Mouse (Mus musculus) myocyte (in vitro differentiated cells): Measurements from ENCODE around the gene Ank3. TPM values are rescaled to one million over a fixed set of nuclear protein-coding genes. Genes with fewer than 3 reads are reported as not detected.

Experiments
- H3K27me3 ChIP-seq: one replicate; pipeline ENCODE4 v1.6.1; 2011; ENCODE audit not compliant: control insufficient read depth, insufficient read depth, insufficient read length
- H3K36me3 ChIP-seq: one replicate; pipeline ENCODE4 v1.6.1; 2011; ENCODE audit not compliant: control insufficient read depth, insufficient read depth
- H3K4me2 ChIP-seq: one replicate; pipeline ENCODE4 v1.6.1; 2011; ENCODE audit warnings: low read depth, control low read depth
- H3K4me3 ChIP-seq: one replicate; pipeline ENCODE4 v1.5.1; 2011; ENCODE audit warnings: mild to moderate bottlenecking, control low read depth, moderate library complexity
- H3K79me2 ChIP-seq: one replicate; pipeline ENCODE4 v1.6.1; 2011; ENCODE audit not compliant: control insufficient read depth, insufficient read depth
- H3ac ChIP-seq: one replicate; pipeline ENCODE4 v1.6.1; 2011; ENCODE audit not compliant: control insufficient read depth, insufficient read length
- CEBPB ChIP-seq: IDR thresholded peaks from 2 replicates; pipeline ENCODE4 v1.6.1; 2011; ENCODE audit warnings: mild to moderate bottlenecking, moderate library complexity; ENCODE audit not compliant: poor library complexity, insufficient read depth, severe bottlenecking
- E2F4 ChIP-seq: IDR thresholded peaks from one replicate; pipeline ENCODE4 v1.6.1; 2011; ENCODE audit warnings: mild to moderate bottlenecking, control low read depth, moderate library complexity; ENCODE audit not compliant: insufficient read depth
- MAX ChIP-seq: IDR thresholded peaks from one replicate; pipeline ENCODE4 v1.6.1; 2011; ENCODE audit warnings: low read depth, mild to moderate bottlenecking, control low read depth
- MYOD1 ChIP-seq, 3 experiments: IDR thresholded peaks; one replicate each; pipeline ENCODE4 v1.6.1; 2011; ENCODE audit warnings: control low read depth in 2 of 3, low read depth in 2 of 3, mild to moderate bottlenecking in 2 of 3, moderate library complexity in 1 of 3; ENCODE audit not compliant: insufficient read length in 2 of 3, control insufficient read depth in 1 of 3
- MYOG ChIP-seq, 3 experiments: IDR thresholded peaks; one replicate each; pipeline ENCODE4 v1.6.1; 2011; ENCODE audit warnings: control low read depth in 2 of 3, low read depth in 2 of 3, mild to moderate bottlenecking in 2 of 3; ENCODE audit not compliant: insufficient read length in 2 of 3, control insufficient read depth in 1 of 3, insufficient read depth in 1 of 3
- POLR2A ChIP-seq: IDR thresholded peaks from one replicate; pipeline ENCODE4 v1.6.1; 2011; ENCODE audit warnings: low read depth, mild to moderate bottlenecking, control low read depth, moderate library complexity; ENCODE audit not compliant: insufficient read length
- POLR2AphosphoS2 ChIP-seq: IDR thresholded peaks from one replicate; pipeline ENCODE4 v1.6.1; 2011; ENCODE audit warnings: low read depth, control low read depth; ENCODE audit not compliant: insufficient read length
- REST ChIP-seq: IDR thresholded peaks from one replicate; pipeline ENCODE4 v1.6.1; 2011; ENCODE audit warnings: mild to moderate bottlenecking, control low read depth, moderate library complexity; ENCODE audit not compliant: insufficient read depth, insufficient read length
- SRF ChIP-seq: IDR thresholded peaks from one replicate; pipeline ENCODE4 v1.6.1; 2011; ENCODE audit warnings: low read depth; ENCODE audit not compliant: control insufficient read depth, insufficient read length
- TCF12 ChIP-seq: IDR thresholded peaks from one replicate; pipeline ENCODE4 v1.6.1; 2011; ENCODE audit warnings: mild to moderate bottlenecking, control low read depth; ENCODE audit not compliant: poor library complexity, insufficient read depth, severe bottlenecking
- TCF3 ChIP-seq: IDR thresholded peaks from one replicate; pipeline ENCODE4 v1.6.1; 2011; ENCODE audit warnings: low read depth, control low read depth; ENCODE audit not compliant: insufficient read length
- USF1 ChIP-seq: IDR thresholded peaks from one replicate; pipeline ENCODE4 v1.6.1; 2011; ENCODE audit warnings: low read depth, mild to moderate bottlenecking, control low read depth, moderate library complexity
- polyA plus RNA-seq: library from polyadenylated mRNA; unstranded; fragments of >200 nt; fragmentation: generic; extraction: Trizol; gene quantifications from one replicate; pipeline ENCODE4 v1.2.1, GENCODE M21; 2012; ENCODE audit warnings: missing spikeins

Gene Ank3
- polyA plus RNA-seq, 1 experiment: 5.5 TPM

DNA sequence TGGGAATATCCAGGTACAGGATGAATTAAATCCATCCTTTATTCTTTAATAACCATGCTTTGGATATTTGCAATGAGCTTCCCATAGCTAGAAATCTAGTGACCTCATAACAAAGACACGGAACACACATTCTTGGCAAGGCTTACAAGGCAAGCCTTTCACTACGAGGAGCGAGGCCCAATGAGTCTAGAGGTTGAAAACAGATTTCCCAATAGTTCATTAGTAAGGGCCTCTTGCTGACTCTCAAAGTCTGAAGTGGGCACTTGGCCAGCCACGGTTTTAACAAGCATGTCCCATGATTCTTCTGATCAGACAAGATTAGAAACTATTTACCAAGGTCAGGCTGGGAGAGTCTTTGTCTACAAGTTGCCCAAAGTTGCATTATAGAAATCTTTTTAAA lies 436.1 kb downstream of the Ank3 start:
- no peak overlapping the region for H3K4me3 ChIP-seq
- no peak overlapping the region for H3ac ChIP-seq
- no peaks in the 10 kb centered on the region for H3K27me3 ChIP-seq
- no peaks in the 10 kb centered on the region for H3K79me2 ChIP-seq
- TF ChIP-seq TCF3 (no peak), MYOG (IDR thresholded peaks at IDR 0.05; ENCODE audit: control insufficient read depth in 1 of 3, insufficient read depth in 1 of 3, insufficient read length in 2 of 3, low read depth in 2 of 3) (no peak), POLR2A (no peak), CEBPB (no peak), SRF (no peak), MAX (no peak), POLR2AphosphoS2 (no peak)
- no peaks in the 10 kb centered on the region for H3K36me3 ChIP-seq
- H3K4me2 ChIP-seq: no peak overlapping the region

DNA sequence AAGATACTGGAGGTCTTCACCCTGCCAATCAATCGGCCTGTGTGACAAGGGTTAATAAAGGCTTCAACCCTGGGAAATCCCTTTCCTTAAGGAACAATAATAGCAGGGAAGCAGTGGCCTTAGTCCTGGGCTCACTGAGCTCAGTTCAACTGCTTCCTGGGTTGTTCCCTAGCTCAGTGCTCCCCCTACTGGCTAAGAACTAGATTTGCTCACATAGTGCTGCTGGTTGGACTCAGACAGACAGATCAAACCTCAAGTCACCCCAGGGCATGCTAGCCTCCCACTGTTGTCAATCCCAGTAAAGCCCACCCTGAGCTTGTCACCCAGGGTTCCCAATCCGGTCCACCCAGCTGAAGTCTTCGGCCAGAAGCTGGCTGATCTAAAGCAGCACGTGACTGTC lies 447.2 kb downstream of the Ank3 start:
- H3K4me3 ChIP-seq: no peak overlapping the region
- no peaks in the 10 kb centered on the region for H3K79me2 ChIP-seq
- H3K36me3 ChIP-seq: no peaks in the 10 kb centered on the region
- no peak overlapping the region for H3ac ChIP-seq
- no peak for TF ChIP-seq SRF
- TF ChIP-seq E2F4: no peak
- no peak for TF ChIP-seq MYOG (IDR thresholded peaks at IDR 0.05; ENCODE audit: control insufficient read depth in 1 of 3, insufficient read depth in 1 of 3, insufficient read length in 2 of 3, low read depth in 2 of 3)
- no peak for TF ChIP-seq TCF12
- no peak for TF ChIP-seq MAX
- no peak for TF ChIP-seq POLR2AphosphoS2
- no peak for TF ChIP-seq USF1
- TF ChIP-seq POLR2A: no peak
- no peak for TF ChIP-seq TCF3
- no peak overlapping the region for H3K4me2 ChIP-seq
- no peaks in the 10 kb centered on the region for H3K27me3 ChIP-seq

DNA sequence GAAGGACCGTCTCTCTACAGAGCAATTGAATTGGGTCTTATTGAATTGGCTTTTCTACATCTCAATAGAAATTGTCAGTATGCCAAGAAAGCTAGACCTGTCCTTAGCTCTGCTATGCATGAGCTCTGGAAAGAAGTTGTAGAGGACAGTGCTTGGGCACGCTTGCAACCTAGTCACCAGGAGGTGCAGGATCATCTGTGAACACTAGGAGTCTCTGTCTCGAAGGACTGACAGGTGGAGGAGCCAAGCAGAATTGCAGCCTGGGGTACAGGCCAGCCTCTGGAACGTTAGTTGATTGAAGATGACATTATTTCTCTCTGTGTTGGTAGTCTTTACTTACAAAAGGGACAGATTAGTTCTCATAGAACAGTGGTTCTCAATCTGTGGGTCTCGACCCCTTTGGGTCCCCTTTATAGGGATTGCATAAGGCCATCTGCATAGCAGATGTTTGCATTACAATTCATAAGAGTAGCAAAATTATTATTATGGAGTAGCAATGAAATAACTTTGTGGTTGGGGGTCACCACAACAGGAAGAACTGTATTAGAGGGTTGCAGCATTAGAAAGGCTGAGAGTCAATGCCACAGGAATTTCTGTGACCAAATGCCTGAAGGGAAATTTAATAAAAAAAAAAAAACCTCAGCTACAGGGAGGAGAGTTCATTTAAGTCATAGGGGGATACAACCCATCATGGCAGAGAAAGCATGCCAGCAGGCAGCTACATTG lies 454.0 kb downstream of the Ank3 start:
- TF ChIP-seq E2F4 (no peak), TCF12 (no peak), POLR2A (no peak), MYOD1 (IDR thresholded peaks at IDR 0.05; ENCODE audit: control insufficient read depth in 1 of 3, insufficient read length in 2 of 3, low read depth in 2 of 3) (peak in 1 of 3 experiments; percentile 24), TCF3 (no peak), CEBPB (peak; percentile 30; the same call in 1 of the 2 replicates), MAX (no peak)
- no peak overlapping the region for H3K4me2 ChIP-seq

DNA sequence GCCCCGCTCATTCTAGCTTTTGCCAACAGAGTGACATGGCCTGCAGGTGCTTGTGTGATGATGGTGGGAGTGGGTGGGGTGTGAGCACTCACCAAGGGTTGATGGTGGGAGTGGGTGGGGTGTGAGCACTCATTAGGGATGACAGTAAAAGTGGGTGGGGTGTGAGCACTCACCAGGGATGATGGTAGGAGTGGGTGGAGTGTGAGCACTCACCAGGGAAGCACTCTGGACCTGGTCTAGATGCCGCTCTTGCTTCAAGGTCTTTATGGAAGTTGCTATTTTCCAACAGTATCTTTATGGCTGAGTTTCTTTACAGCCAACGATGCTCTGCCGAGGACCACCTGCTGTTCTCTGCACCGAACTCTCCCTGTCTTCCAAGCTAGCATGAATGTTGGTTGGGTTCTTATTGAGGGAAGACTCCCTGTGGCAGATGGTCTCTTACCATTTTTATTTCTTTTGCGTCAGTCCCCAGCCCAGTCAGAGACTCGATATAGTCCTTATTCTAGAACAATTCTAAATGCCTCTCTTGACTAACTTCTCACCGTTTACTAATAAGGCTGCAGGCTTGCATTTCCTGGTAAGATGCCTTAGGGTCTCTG lies 456.1 kb downstream of the Ank3 start:
- H3ac ChIP-seq: no peak overlapping the region

More for the DNA sequence above, 454.0 kb downstream of the Ank3 start:
- Histone ChIP-seq H3K79me2 (no peaks in the 10 kb centered on the region), H3ac (no peak overlapping the region), H3K4me3 (no peak overlapping the region), H3K27me3 (no peaks in the 10 kb centered on the region), H3K36me3 (no peaks in the 10 kb centered on the region)

DNA sequence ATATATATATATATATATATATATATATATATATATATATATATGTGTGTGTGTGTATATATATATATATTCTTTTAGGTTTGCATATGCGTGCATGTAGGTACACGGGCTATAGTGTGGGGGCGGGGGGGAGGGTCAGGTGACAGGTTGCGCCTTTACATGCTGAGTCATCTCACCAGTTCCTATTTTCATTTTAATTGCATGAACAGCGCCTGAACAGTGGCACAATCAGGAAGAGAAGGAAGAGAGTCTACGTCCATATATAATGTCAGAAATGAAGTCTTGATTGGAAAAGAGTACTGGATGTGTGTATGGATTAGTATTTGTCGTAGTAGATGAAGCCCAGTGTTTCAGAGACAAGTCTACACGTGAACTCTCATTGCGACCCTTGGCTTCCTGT lies 459.4 kb downstream of the Ank3 start:
- no peak overlapping the region for H3K4me3 ChIP-seq
- no peaks in the 10 kb centered on the region for H3K79me2 ChIP-seq
- H3ac ChIP-seq: no peak overlapping the region
- H3K36me3 ChIP-seq: no peaks in the 10 kb centered on the region
- no peak overlapping the region for H3K4me2 ChIP-seq
- TF ChIP-seq POLR2AphosphoS2 (no peak), MAX (no peak), MYOG (IDR thresholded peaks at IDR 0.05; ENCODE audit: control insufficient read depth in 1 of 3, insufficient read depth in 1 of 3, insufficient read length in 2 of 3, low read depth in 2 of 3) (no peak), MYOD1 (IDR thresholded peaks at IDR 0.05; ENCODE audit: control insufficient read depth in 1 of 3, insufficient read length in 2 of 3, low read depth in 2 of 3) (no peak), POLR2A (no peak), TCF12 (no peak), TCF3 (no peak), E2F4 (no peak), USF1 (no peak), REST (no peak), SRF (no peak), CEBPB (no peak)
- no peaks in the 10 kb centered on the region for H3K27me3 ChIP-seq

More for the DNA sequence above, 456.1 kb downstream of the Ank3 start:
- H3K27me3 ChIP-seq: no peaks in the 10 kb centered on the region
- no peak for TF ChIP-seq SRF
- TF ChIP-seq TCF3: no peak
- TF ChIP-seq MAX: no peak
- TF ChIP-seq POLR2A: no peak
- TF ChIP-seq REST: no peak
- no peak for TF ChIP-seq TCF12
- TF ChIP-seq USF1: no peak
- H3K36me3 ChIP-seq: no peaks in the 10 kb centered on the region
- no peak overlapping the region for H3K4me2 ChIP-seq
- H3K79me2 ChIP-seq: no peaks in the 10 kb centered on the region
- H3K4me3 ChIP-seq: no peak overlapping the region
